Mouse (Mus musculus) lung, embryonic 16.5 days (tissue): ENCODE measurements at regions not wholly inside any gene's neighbourhood (a gene's known extent, or its start where the extent isn't known, plus 50 kb on each side); places are given as distances from the start of the nearest gene placed in this dataset.

Experiments used
- ATAC-seq: fragments of 200-750 bp; cut with Nextera tagmentation; 2 replicates; pipeline ENCODE4 v1.8.0; 2017; ENCODE audit warnings: low read depth, mild to moderate bottlenecking, moderate library complexity
- H3K27ac ChIP-seq: fragments of 300-500 bp; sonication (generic); 2 replicates; pipeline ENCODE4 v1.5.1; 2014; ENCODE audit warnings: mild to moderate bottlenecking, control low read depth, low read length
- H3K27me3 ChIP-seq: fragments of 300-500 bp; sonication (generic); 2 replicates; pipeline ENCODE4 v1.6.1; 2014; ENCODE audit warnings: low read depth, low read length, mixed read lengths; ENCODE audit not compliant: control insufficient read depth, insufficient read depth
- H3K36me3 ChIP-seq: fragments of 300-500 bp; sonication (generic); 2 replicates; pipeline ENCODE4 v1.6.1; 2014; ENCODE audit warnings: low read length; ENCODE audit not compliant: control insufficient read depth, insufficient read depth
- H3K4me1 ChIP-seq: fragments of 300-500 bp; sonication (generic); replicated peaks from 2 replicates; pipeline ENCODE4 v1.6.1; 2014; ENCODE audit warnings: low read length, mixed read lengths; ENCODE audit not compliant: control insufficient read depth, insufficient read depth
- H3K4me2 ChIP-seq: fragments of 300-500 bp; sonication (generic); 2 replicates; pipeline ENCODE4 v1.6.1; 2014; ENCODE audit warnings: low read depth, low read length, control low read depth
- H3K4me3 ChIP-seq: fragments of 300-500 bp; sonication (generic); 2 replicates; pipeline ENCODE4 v1.5.1; 2014; ENCODE audit warnings: mild to moderate bottlenecking, low read length, control low read depth
- H3K9ac ChIP-seq: fragments of 300-500 bp; sonication (generic); 2 replicates; pipeline ENCODE4 v1.6.1; 2014; ENCODE audit warnings: low read length, control low read depth
- H3K9me3 ChIP-seq: fragments of 300-500 bp; sonication (generic); 2 replicates; pipeline ENCODE4 v1.6.1; 2016; ENCODE audit warnings: low read length; ENCODE audit not compliant: control insufficient read depth
- WGBS: fragments of 180-500 bp; shearing (Covaris S2); extraction: QIAGEN DNeasy Blood & Tissue Kit; methylation state at CpG from one replicate; pipeline ENCODE4 v1.1.7; 2014; 5-methylcytosine and 5-hydroxymethylcytosine counted together

- no peak overlapping the region for H3K4me2 ChIP-seq
- 37% methylated on average over 6 of the region's 6 CpGs for WGBS
- no peak overlapping the region for H3K27ac ChIP-seq
- no peak overlapping the region for H3K9ac ChIP-seq
- no peaks in the 10 kb centered on the region for H3K9me3 ChIP-seq
- H3K36me3 ChIP-seq = no peaks in the 10 kb centered on the region
- no peak overlapping the region for H3K4me3 ChIP-seq
- H3K4me1 ChIP-seq = peaks cover 4% of the 10 kb centered on the region; the same call in 1 of the 2 replicates
- peak; percentile 57; the same call in 1 of the 2 replicates for ATAC-seq
- H3K27me3 ChIP-seq = no peaks in the 10 kb centered on the region
Observed at GRCm38 (mm10) chr5:46488140-46488942, 630.9 kb upstream of the Lcorl start.

- Histone ChIP-seq H3K4me2 (no peak overlapping the region), H3K36me3 (no peaks in the 10 kb centered on the region), H3K9ac (no peak overlapping the region), H3K27me3 (no peaks in the 10 kb centered on the region), H3K4me3 (no peak overlapping the region), H3K4me1 (peaks cover 4% of the 10 kb centered on the region; the same call in 1 of the 2 replicates), H3K27ac (no peak overlapping the region), H3K9me3 (no peaks in the 10 kb centered on the region)
- WGBS = 72% methylated on average over 1 of the region's 1 CpGs
- ATAC-seq = no peak
Observed at GRCm38 (mm10) chr5:46486740-46487326, 629.4 kb upstream of the Lcorl start.

- WGBS = 78% methylated on average over 3 of the region's 3 CpGs
- H3K9ac ChIP-seq = no peak overlapping the region
- H3K4me1 ChIP-seq = no peaks in the 10 kb centered on the region
- H3K9me3 ChIP-seq = no peaks in the 10 kb centered on the region
- H3K4me2 ChIP-seq = no peak overlapping the region
- H3K4me3 ChIP-seq = no peak overlapping the region
- no peaks in the 10 kb centered on the region for H3K27me3 ChIP-seq
- no peak for ATAC-seq
- H3K27ac ChIP-seq = no peak overlapping the region
- no peaks in the 10 kb centered on the region for H3K36me3 ChIP-seq
Observed at GRCm38 (mm10) chr5:46456356-46456755, 598.9 kb upstream of the Lcorl start.

- 43% methylated on average over 4 of the region's 4 CpGs for WGBS
- 0 out of 2 replicates have a peak, but pooled peaks have one; percentile 23 for ATAC-seq
- Histone ChIP-seq H3K9ac (no peak overlapping the region), H3K27me3 (no peaks in the 10 kb centered on the region), H3K27ac (no peak overlapping the region), H3K9me3 (no peaks in the 10 kb centered on the region), H3K4me3 (no peak overlapping the region), H3K4me1 (peaks cover 12% of the 10 kb centered on the region; the same call in 1 of the 2 replicates), H3K4me2 (no peak overlapping the region), H3K36me3 (no peaks in the 10 kb centered on the region)
Observed at GRCm38 (mm10) chr5:46448274-46448673, 590.9 kb upstream of the Lcorl start.

- no peak overlapping the region for H3K9ac ChIP-seq
- H3K4me3 ChIP-seq = no peak overlapping the region
- no peaks in the 10 kb centered on the region for H3K36me3 ChIP-seq
- peaks cover 12% of the 10 kb centered on the region; the same call in 1 of the 2 replicates for H3K4me1 ChIP-seq
- H3K4me2 ChIP-seq = peak overlapping the region; percentile 7; the same call in 1 of the 2 replicates
- peak; percentile 80 for ATAC-seq
- peak overlapping the region; percentile 45 for H3K27ac ChIP-seq
- no peaks in the 10 kb centered on the region for H3K9me3 ChIP-seq
- 25% methylated on average over 3 of the region's 3 CpGs for WGBS
- no peaks in the 10 kb centered on the region for H3K27me3 ChIP-seq
Observed at GRCm38 (mm10) chr5:46445844-46446243, 588.4 kb upstream of the Lcorl start.

- 27% methylated on average over 7 of the region's 7 CpGs for WGBS
- no peak for ATAC-seq
Observed at GRCm38 (mm10) chr5:46445122-46445521, 587.7 kb upstream of the Lcorl start.

GRCm38 (mm10) chr5:46443805-46444340, 586.5 kb upstream of the Lcorl start:
- no peak overlapping the region for H3K27ac ChIP-seq
- H3K27me3 ChIP-seq = no peaks in the 10 kb centered on the region
- H3K4me2 ChIP-seq = no peak overlapping the region
- no peaks in the 10 kb centered on the region for H3K36me3 ChIP-seq
- no peak for ATAC-seq
- H3K9ac ChIP-seq = no peak overlapping the region
- WGBS = 8% methylated on average over 12 of the region's 12 CpGs
- peaks cover 12% of the 10 kb centered on the region; the same call in 1 of the 2 replicates for H3K4me1 ChIP-seq
- H3K4me3 ChIP-seq = no peak overlapping the region
- H3K9me3 ChIP-seq = no peaks in the 10 kb centered on the region

More at GRCm38 (mm10) chr5:46445122-46445521, 587.7 kb upstream of the Lcorl start:
- H3K9me3 ChIP-seq = no peaks in the 10 kb centered on the region
- H3K9ac ChIP-seq = no peak overlapping the region
- no peak overlapping the region for H3K4me3 ChIP-seq
- H3K4me2 ChIP-seq = 0 out of 2 replicates have a peak overlapping the region, but pooled peaks have one; percentile 6
- no peak overlapping the region; the same call in 1 of the 2 replicates for H3K27ac ChIP-seq
- H3K36me3 ChIP-seq = no peaks in the 10 kb centered on the region
- H3K4me1 ChIP-seq = peaks cover 12% of the 10 kb centered on the region; the same call in 1 of the 2 replicates
- H3K27me3 ChIP-seq = no peaks in the 10 kb centered on the region

- H3K4me3 ChIP-seq = no peak overlapping the region
- H3K27me3 ChIP-seq = no peaks in the 10 kb centered on the region
- no peak for ATAC-seq
- WGBS = 77% methylated on average over 6 of the region's 6 CpGs
- no peaks in the 10 kb centered on the region for H3K36me3 ChIP-seq
- H3K9ac ChIP-seq = no peak overlapping the region
- H3K27ac ChIP-seq = no peak overlapping the region
- H3K4me2 ChIP-seq = no peak overlapping the region
- peaks cover 12% of the 10 kb centered on the region; the same call in 1 of the 2 replicates for H3K4me1 ChIP-seq
- H3K9me3 ChIP-seq = no peaks in the 10 kb centered on the region
Observed at GRCm38 (mm10) chr5:46442600-46443248, 585.3 kb upstream of the Lcorl start.

- peaks cover 12% of the 10 kb centered on the region; the same call in 1 of the 2 replicates for H3K4me1 ChIP-seq
- H3K4me2 ChIP-seq = no peak overlapping the region
- H3K9ac ChIP-seq = no peak overlapping the region
- no peak overlapping the region for H3K4me3 ChIP-seq
- no peaks in the 10 kb centered on the region for H3K27me3 ChIP-seq
- H3K36me3 ChIP-seq = no peaks in the 10 kb centered on the region
- no peak overlapping the region for H3K27ac ChIP-seq
- ATAC-seq = peak; percentile 47; the same call in 1 of the 2 replicates
- H3K9me3 ChIP-seq = no peaks in the 10 kb centered on the region
Observed at GRCm38 (mm10) chr5:46441716-46442115, 584.3 kb upstream of the Lcorl start.
